In genomic region chr15:28187472-28188360, GRCm38 (mm10) we compare ENCODE assay signal across 9 mouse cellular contexts. TPM values are rescaled to one million over a fixed set of nuclear protein-coding genes. Genes with fewer than 3 reads are reported as not detected.
DNase-seq lines count a peak whose midpoint lies in the region; ATAC-seq and TF ChIP-seq lines count a peak whose summit lies in the region.
"Had no signal": no experiment of that assay in that cellular context is flagged by ENCODE, and none has a peak within 500 bp of the region (broad histone marks: within the 10 kb centered on the region; RNA-seq: fewer than 3 reads in every experiment).

No protein-coding gene starts in this region.

- no peak overlapping the region for H3K4me3 ChIP-seq in hindbrain, embryonic 13.5 days

- ATAC-seq in Patski, result peak; percentile 88
- peak; percentile 84 for ATAC-seq in hindbrain, embryonic 13.5 days (ENCODE audit: low FRiP score)

- H3K36me3 ChIP-seq in hindbrain, embryonic 13.5 days, result no peaks in the 10 kb centered on the region

- no peaks in the 10 kb centered on the region for H3K4me1 ChIP-seq in hindbrain, embryonic 13.5 days (replicated peaks)

- peaks cover 32% of the 10 kb centered on the region for H3K27me3 ChIP-seq in Patski
- peaks cover 31% of the 10 kb centered on the region for H3K27me3 ChIP-seq in hindbrain, embryonic 13.5 days

- TF ChIP-seq CTCF in Patski (IDR thresholded peaks at IDR 0.05), result peak; percentile 99

- H3K9me3 ChIP-seq in hindbrain, embryonic 13.5 days, result no peaks in the 10 kb centered on the region

- POLR2A ChIA-PET in Patski (lab: Charles Lee), result no interaction called here

- no peak for DNase-seq in Patski (ENCODE audit: low read depth, low spot score)
- peak; percentile 32 for DNase-seq in cerebellum, adult 9-11 months
- DNase-seq in frontal cortex, postnatal 25 days (ENCODE audit: low spot score in 2 of 2), result peak; percentile 73 to 76
- DNase-seq in layer of hippocampus, postnatal 14 days (ENCODE audit: low spot score in 2 of 2), result peak; percentile 75 to 84
- peak; percentile 78 for DNase-seq in mesoderm, embryonic 11.5 days (ENCODE audit: low read depth, low spot score)
- peak; percentile 70 for DNase-seq in right cerebral cortex, postnatal 25 days
- peak; percentile 35 to 81 for DNase-seq in urinary bladder, postnatal 4 days (ENCODE audit: low spot score in 2 of 2)

- H3K9ac ChIP-seq in hindbrain, embryonic 13.5 days, result no peak overlapping the region

- no peak overlapping the region for H3K27ac ChIP-seq in hindbrain, embryonic 13.5 days

- H3K4me2 ChIP-seq in hindbrain, embryonic 13.5 days, result peak overlapping the region; percentile 15; the same call in 1 of the 2 replicates

- in situ Hi-C loops in Patski (cut with MboI; ENCODE audit: low pct_unique_long_range_greater_than_20kb), result loop anchor here (25.0 kb wide), 1 partner anchor 550 kb away; the partner anchor contains the start of gene Otulin

- CTCF ChIA-PET in Patski (lab: Charles Lee), result interaction anchor here (1.2 to 1.7 kb wide), 4 partner anchors 7 to 290 kb away, joined by 3 to 5 read pairs (median 4); partner anchors contain the start of gene Dnah5

- WGBS in hindbrain, embryonic 13.5 days, result 25% methylated on average over 22 of the region's 22 CpGs

RNA-seq across cellular contexts. Expression of gene Dnah5, which starts 15.8 kb away (rescaled TPM):
- 0.14 TPM for polyA plus RNA-seq in Patski (2021)
- 0.21 and 0.23 TPM in 2 replicates for polyA plus RNA-seq in hindbrain, embryonic 13.5 days (2015; fragmentation: Nextera tagmentation; extraction: Ambion mirVana)
- 1 to 10 TPM; 3.1 to 3.5 TPM for total RNA-seq in layer of hippocampus, postnatal 14 days (2021)
- polyA plus RNA-seq: liver, embryonic 16.5 days had no signal
